Mouse (Mus musculus) NIH3T3 (cell line): ENCODE results near the gene Arsg.

ENCODE experiments used
- DNase-seq: peaks from one replicate; pipeline ENCODE4 v3.0.0-alpha.2; 2012; ENCODE audit warnings: low read depth

Gene Arsg

GRCm38 (mm10) chr11:109621183-109621582, 148.0 kb downstream of the Arsg start:
- DNase-seq, result peak; percentile 87

- no peak for DNase-seq
Measured at GRCm38 (mm10) chr11:109622518-109623037, 149.4 kb downstream of the Arsg start.
